ENCODE assay signal across 16 mouse cellular contexts in genomic region chr6:49272863-49273262, GRCm38 (mm10).
"Had no signal": no experiment of that assay in that cellular context is flagged by ENCODE, and none has a peak within 500 bp of the region (broad histone marks: within the 10 kb centered on the region; RNA-seq: fewer than 3 reads in every experiment).

No protein-coding gene starts in this region.

- H3K4me3 ChIP-seq: lung, embryonic 15.5 days; megakaryocyte, embryonic 14.5 days; midbrain, embryonic 13.5 days; midbrain, embryonic 15.5 days; neural tube, embryonic 12.5 days; stomach, embryonic 15.5 days had no signal

- H3K9me3 ChIP-seq: lung, embryonic 15.5 days; midbrain, embryonic 13.5 days; midbrain, embryonic 15.5 days; neural tube, embryonic 12.5 days; stomach, embryonic 15.5 days had no signal

- DNase-seq: liver, postnatal 0 days; lung, adult 2 months; lung, postnatal 14 days; lung, postnatal 36 days; right cerebral cortex, postnatal 14 days; thymus, adult 2 months; thymus, postnatal 25 days; thymus, postnatal 4 days had no signal

- H3K27me3 ChIP-seq: lung, embryonic 15.5 days; midbrain, embryonic 13.5 days; midbrain, embryonic 15.5 days; neural tube, embryonic 12.5 days; stomach, embryonic 15.5 days had no signal

- H3K4me1 ChIP-seq: lung, embryonic 15.5 days; midbrain, embryonic 15.5 days; neural tube, embryonic 12.5 days; stomach, embryonic 15.5 days had no signal

- H3K36me3 ChIP-seq: lung, embryonic 15.5 days; midbrain, embryonic 13.5 days; midbrain, embryonic 15.5 days; neural tube, embryonic 12.5 days; stomach, embryonic 15.5 days had no signal

- H3K9ac ChIP-seq: liver, postnatal 0 days; lung, embryonic 15.5 days; midbrain, embryonic 13.5 days; midbrain, embryonic 15.5 days; neural tube, embryonic 12.5 days; stomach, embryonic 15.5 days had no signal

- H3K27ac ChIP-seq: lung, embryonic 15.5 days; macrophage; midbrain, embryonic 13.5 days; midbrain, embryonic 15.5 days; neural tube, embryonic 12.5 days; stomach, embryonic 15.5 days; stomach, postnatal 0 days had no signal
